ENCODE assay signal across 11 mouse cellular contexts in the genomic region with DNA sequence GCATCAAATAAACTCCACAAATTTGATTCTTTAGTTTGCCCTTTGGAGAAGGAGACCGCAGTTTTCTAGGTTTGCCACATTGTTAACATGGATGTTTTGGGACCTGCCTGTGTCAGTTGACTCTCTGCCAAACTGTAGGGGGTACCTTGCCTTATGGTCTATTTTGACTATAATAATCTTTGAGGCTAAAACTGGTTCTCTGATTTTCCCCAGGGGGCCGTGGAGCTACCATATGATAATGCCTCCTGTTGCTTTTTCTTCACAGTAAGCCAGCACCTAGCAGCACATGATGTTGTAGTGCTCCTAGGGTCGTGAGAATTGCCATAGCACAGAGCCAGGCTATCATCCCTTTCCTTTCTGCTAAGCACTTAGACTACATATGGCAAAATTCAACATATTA.
"Had no signal": no experiment of that assay in that cellular context is flagged by ENCODE, and none has a peak within 500 bp of the region (broad histone marks: within the 10 kb centered on the region; RNA-seq: fewer than 3 reads in every experiment).

No protein-coding gene starts in this region.

- DNase-seq: kidney, postnatal 10 days; kidney, postnatal 4 days; lung, adult 2 months; lung, postnatal 4 days; retina, postnatal 1 day; right cerebral cortex, postnatal 4 days; spleen, adult 18-20 months; thymus, adult 2 months; thymus, postnatal 25 days had no signal

- ATAC-seq: lung, postnatal 0 days; midbrain, embryonic 16.5 days had no signal
